ENCODE assay signal across 7 mouse cellular contexts in genomic region chr5:3803292-3804165, GRCm38 (mm10). TPM values are rescaled to one million over a fixed set of nuclear protein-coding genes. Genes with fewer than 3 reads are reported as not detected.
DNase-seq lines count a peak whose midpoint lies in the region; ATAC-seq and TF ChIP-seq lines count a peak whose summit lies in the region.

No protein-coding gene starts in this region.

- H3K4me2 ChIP-seq in lung, embryonic 14.5 days = peak overlapping the region; percentile 86
- peak overlapping the region; percentile 64 for H3K4me2 ChIP-seq in forebrain, postnatal 0 days (ENCODE audit: low read depth)
- H3K4me2 ChIP-seq in liver, embryonic 16.5 days (ENCODE audit: low read depth, low read length) = peak overlapping the region; percentile 93
- H3K4me2 ChIP-seq in stomach, embryonic 14.5 days (replicated peaks; ENCODE audit: low read depth, low read length) = peak overlapping the region; percentile 52

- peak; percentile 29; the same call in 1 of the 2 replicates for TF ChIP-seq CTCF in lung, embryonic 14.5 days (IDR thresholded peaks at IDR 0.05; ENCODE audit: low read depth)
- 0 out of 2 replicates have a peak, but pooled peaks have one; percentile 19 for TF ChIP-seq CTCF in forebrain, postnatal 0 days (IDR thresholded peaks at IDR 0.05; ENCODE audit: low read depth)

- H3K27me3 ChIP-seq in lung, embryonic 14.5 days (ENCODE audit: insufficient read depth, low read length) = no peaks in the 10 kb centered on the region
- H3K27me3 ChIP-seq in forebrain, postnatal 0 days (ENCODE audit: insufficient read depth, low read length) = no peaks in the 10 kb centered on the region
- H3K27me3 ChIP-seq in liver, embryonic 16.5 days (ENCODE audit: control insufficient read depth, insufficient read depth, low read depth, low read length) = no peaks in the 10 kb centered on the region
- H3K27me3 ChIP-seq in stomach, embryonic 14.5 days (ENCODE audit: control insufficient read depth, insufficient read depth, low read length) = no peaks in the 10 kb centered on the region

- peak; percentile 81 for ATAC-seq in lung, embryonic 14.5 days (ENCODE audit: insufficient read depth)
- ATAC-seq in activated CD4-positive, CD25-positive, alpha-beta regulatory T cell, adult 4 months = peak; percentile 37
- peak; percentile 72 for ATAC-seq in forebrain, postnatal 0 days
- peak; percentile 72 for ATAC-seq in liver, embryonic 16.5 days (ENCODE audit: low read depth)
- ATAC-seq in stomach, embryonic 14.5 days (ENCODE audit: insufficient number of reproducible peaks, insufficient read depth, low FRiP score, low read depth) = peak; percentile 75

- H3K9me3 ChIP-seq in lung, embryonic 14.5 days (ENCODE audit: low read depth, low read length) = no peaks in the 10 kb centered on the region
- no peaks in the 10 kb centered on the region for H3K9me3 ChIP-seq in forebrain, postnatal 0 days (ENCODE audit: low read length)
- H3K9me3 ChIP-seq in liver, embryonic 16.5 days (replicated peaks; ENCODE audit: control insufficient read depth, low read length) = no peaks in the 10 kb centered on the region
- H3K9me3 ChIP-seq in stomach, embryonic 14.5 days (ENCODE audit: control insufficient read depth, low read depth, low read length) = no peaks in the 10 kb centered on the region

- H3K36me3 ChIP-seq in lung, embryonic 14.5 days (ENCODE audit: insufficient read depth) = peaks cover 7% of the 10 kb centered on the region; the same call in 1 of the 2 replicates
- 0 out of 2 replicates have a peak, but pooled peaks cover 5% of the 10 kb centered on the region for H3K36me3 ChIP-seq in forebrain, postnatal 0 days (ENCODE audit: insufficient read depth)
- no peaks in the 10 kb centered on the region for H3K36me3 ChIP-seq in liver, embryonic 16.5 days (ENCODE audit: control insufficient read depth, insufficient read depth)
- H3K36me3 ChIP-seq in stomach, embryonic 14.5 days (ENCODE audit: control insufficient read depth, insufficient read depth, low read length) = no peaks in the 10 kb centered on the region

- H3K4me1 ChIP-seq in lung, embryonic 14.5 days (ENCODE audit: insufficient read depth) = peaks cover 3% of the 10 kb centered on the region; the same call in 1 of the 2 replicates
- H3K4me1 ChIP-seq in forebrain, postnatal 0 days (ENCODE audit: insufficient read depth) = peaks cover 7% of the 10 kb centered on the region; the same call in 1 of the 2 replicates
- peaks cover 17% of the 10 kb centered on the region for H3K4me1 ChIP-seq in liver, embryonic 16.5 days (ENCODE audit: control insufficient read depth, low read depth, low read length)
- H3K4me1 ChIP-seq in stomach, embryonic 14.5 days (ENCODE audit: control insufficient read depth, insufficient read depth, low read length) = peaks cover 3% of the 10 kb centered on the region

- under 1% methylated on average over 36 of the region's 36 CpGs for WGBS in lung, embryonic 14.5 days
- WGBS in forebrain, postnatal 0 days = under 1% methylated on average over 36 of the region's 36 CpGs
- under 1% methylated on average over 36 of the region's 36 CpGs for WGBS in liver, embryonic 16.5 days (ENCODE audit: insufficient replicate concordance)
- under 1% methylated on average over 36 of the region's 36 CpGs for WGBS in stomach, embryonic 14.5 days

- H3K9ac ChIP-seq in lung, embryonic 14.5 days = peak overlapping the region; percentile 75
- peak overlapping the region; percentile 82 for H3K9ac ChIP-seq in forebrain, postnatal 0 days
- peak overlapping the region; percentile 93 for H3K9ac ChIP-seq in liver, embryonic 16.5 days (ENCODE audit: low read depth, low read length)
- H3K9ac ChIP-seq in stomach, embryonic 14.5 days (replicated peaks; ENCODE audit: low read depth, low read length) = peak overlapping the region; percentile 68

- peak overlapping the region; percentile 91 for H3K27ac ChIP-seq in lung, embryonic 14.5 days (ENCODE audit: low read depth)
- H3K27ac ChIP-seq in forebrain, postnatal 0 days (ENCODE audit: low read depth, low read length) = peak overlapping the region; percentile 94
- H3K27ac ChIP-seq in liver, embryonic 16.5 days (ENCODE audit: low read length) = peak overlapping the region; percentile 98
- peak overlapping the region; percentile 82 for H3K27ac ChIP-seq in stomach, embryonic 14.5 days (ENCODE audit: low read length)

- peak; percentile 63 for DNase-seq in lung, embryonic 14.5 days
- DNase-seq in lung, postnatal 25 days (ENCODE audit: low spot score) = no peak
- DNase-seq in forebrain, postnatal 0 days = peak; percentile 2
- no peak for DNase-seq in layer of hippocampus, adult 9-11 months

- peak overlapping the region; percentile 81 for H3K4me3 ChIP-seq in lung, embryonic 14.5 days (ENCODE audit: low read depth, low read length)
- H3K4me3 ChIP-seq in forebrain, postnatal 0 days (ENCODE audit: low read depth, low read length) = peak overlapping the region; percentile 88
- H3K4me3 ChIP-seq in liver, embryonic 16.5 days (ENCODE audit: low read depth, low read length) = peak overlapping the region; percentile 98
- H3K4me3 ChIP-seq in stomach, embryonic 14.5 days (ENCODE audit: low read depth, low read length) = peak overlapping the region; percentile 77

RNA-seq across cellular contexts. Expression of gene Krit1, which starts 0.5 kb away (rescaled TPM):
- 45.7 and 45.8 TPM in 2 replicates for polyA plus RNA-seq in lung, embryonic 14.5 days (2014; fragmentation: Nextera tagmentation; extraction: Ambion mirVana)
- 100 to 1,000 TPM in 1 of 2 experiments, 10 to 100 TPM in 1; 91.1 to 118 TPM for polyA plus RNA-seq in activated CD4-positive, CD25-positive, alpha-beta regulatory T cell, adult 4 months (2017; shearing (Covaris generic))
- 50.2 and 53.0 TPM in 2 replicates for total RNA-seq in forebrain, postnatal 0 days (2014; rRNA removed)
- polyA plus RNA-seq in forebrain, postnatal 0 days (2015; fragmentation: Nextera tagmentation; extraction: Ambion mirVana) = 19.7 and 27.5 TPM in 2 replicates
- polyA plus RNA-seq in liver, embryonic 16.5 days (2015; fragmentation: Nextera tagmentation; extraction: Ambion mirVana) = 18.7 and 19.6 TPM in 2 replicates
- polyA plus RNA-seq in stomach, embryonic 14.5 days (2014; fragmentation: Nextera tagmentation; extraction: Ambion mirVana) = 48.9 and 49.9 TPM in 2 replicates

RNA-seq across cellular contexts. Expression of gene Ankib1, which starts 0.8 kb away (rescaled TPM):
- 12.2 and 13.2 TPM in 2 replicates for polyA plus RNA-seq in lung, embryonic 14.5 days (2014; fragmentation: Nextera tagmentation; extraction: Ambion mirVana)
- polyA plus RNA-seq in activated CD4-positive, CD25-positive, alpha-beta regulatory T cell, adult 4 months (2017; shearing (Covaris generic)) = 10 to 100 TPM; 13.8 to 22.9 TPM
- 74.0 and 81.1 TPM in 2 replicates for total RNA-seq in forebrain, postnatal 0 days (2014; rRNA removed)
- polyA plus RNA-seq in forebrain, postnatal 0 days (2015; fragmentation: Nextera tagmentation; extraction: Ambion mirVana) = 10.5 and 17.2 TPM in 2 replicates
- polyA plus RNA-seq in liver, embryonic 16.5 days (2015; fragmentation: Nextera tagmentation; extraction: Ambion mirVana) = 2.5 and 2.8 TPM in 2 replicates
- polyA plus RNA-seq in stomach, embryonic 14.5 days (2014; fragmentation: Nextera tagmentation; extraction: Ambion mirVana) = 13.5 and 14.0 TPM in 2 replicates

RNA-seq across cellular contexts. Expression of gene Lrrd1, which starts 41.4 kb away (rescaled TPM):
- polyA plus RNA-seq in lung, embryonic 14.5 days (2014; fragmentation: Nextera tagmentation; extraction: Ambion mirVana) = 0.09 TPM in 1 of 2 replicates, not detected in the other
- polyA plus RNA-seq in activated CD4-positive, CD25-positive, alpha-beta regulatory T cell, adult 4 months (2017; shearing (Covaris generic)) = under 1 TPM in 1 of 2 experiments, not detected in 1; 0.20 TPM
- not detected in 2 replicates for total RNA-seq in forebrain, postnatal 0 days (2014; rRNA removed)
- polyA plus RNA-seq in forebrain, postnatal 0 days (2015; fragmentation: Nextera tagmentation; extraction: Ambion mirVana) = not detected in 2 replicates
- polyA plus RNA-seq in liver, embryonic 16.5 days (2015; fragmentation: Nextera tagmentation; extraction: Ambion mirVana) = not detected in 2 replicates
- 0.10 TPM in 1 of 2 replicates, not detected in the other for polyA plus RNA-seq in stomach, embryonic 14.5 days (2014; fragmentation: Nextera tagmentation; extraction: Ambion mirVana)

Comparison
In these comparisons a context has a peak if more than half of its experiments do, and no peak if none do; other contexts are left out.
1. DNase-seq: peak in lung, embryonic 14.5 days (single experiment) and forebrain, postnatal 0 days (single experiment); none in lung, postnatal 25 days (single experiment) and layer of hippocampus, adult 9-11 months (single experiment).
2. Peak in every context shown above with its lines, with median percentiles within 50 percentile points of each other: ATAC-seq, H3K27ac ChIP-seq, H3K4me2 ChIP-seq, H3K4me3 ChIP-seq and H3K9ac ChIP-seq.